Mouse (Mus musculus): ENCODE data around the gene Gm28051. TPM values are rescaled to one million over a fixed set of nuclear protein-coding genes. Genes with fewer than 3 reads are reported as not detected.

The Gm28051 gene
- polyA plus RNA-seq, 1 experiment from 2014 or later: not detected

DNA sequence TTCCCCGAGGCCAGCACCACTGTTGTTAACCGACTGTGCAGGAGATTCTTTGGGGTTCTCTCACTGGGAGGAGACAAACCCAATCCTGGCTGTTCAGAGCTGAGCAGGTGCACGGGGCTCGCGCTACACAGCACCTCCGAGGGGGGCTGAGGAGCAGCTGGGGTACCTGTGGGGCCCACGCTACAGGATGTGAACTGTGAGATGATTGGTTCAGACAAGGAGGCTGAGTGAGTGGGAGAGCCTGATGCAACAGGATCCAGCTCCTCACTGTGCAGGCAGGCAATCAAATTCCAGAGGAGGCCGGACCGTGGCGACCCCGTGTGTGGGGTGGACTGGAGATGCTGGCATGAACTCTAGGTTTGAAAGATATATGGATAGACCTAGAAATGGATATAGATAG lies 35.1 kb downstream of the Gm28051 start:
- Histone ChIP-seq H3K4me3 (replicated peaks) (no peak overlapping the region), H3K27ac (no peak overlapping the region), H3K4me2 (no peak overlapping the region), H3K9ac (replicated peaks) (no peak overlapping the region), H3K4me1 (replicated peaks) (peaks cover 9% of the 10 kb centered on the region), H3K9me3 (no peaks in the 10 kb centered on the region), H3K27me3 (no peaks in the 10 kb centered on the region), H3K36me3 (no peaks in the 10 kb centered on the region)
- 0 out of 2 replicates have a peak, but pooled peaks have one; percentile 24 for ATAC-seq (ENCODE audit: insufficient number of reproducible peaks, insufficient read depth, low FRiP score, low TSS enrichment, low read depth)
- 58% methylated on average over 11 of the region's 11 CpGs for WGBS

DNA sequence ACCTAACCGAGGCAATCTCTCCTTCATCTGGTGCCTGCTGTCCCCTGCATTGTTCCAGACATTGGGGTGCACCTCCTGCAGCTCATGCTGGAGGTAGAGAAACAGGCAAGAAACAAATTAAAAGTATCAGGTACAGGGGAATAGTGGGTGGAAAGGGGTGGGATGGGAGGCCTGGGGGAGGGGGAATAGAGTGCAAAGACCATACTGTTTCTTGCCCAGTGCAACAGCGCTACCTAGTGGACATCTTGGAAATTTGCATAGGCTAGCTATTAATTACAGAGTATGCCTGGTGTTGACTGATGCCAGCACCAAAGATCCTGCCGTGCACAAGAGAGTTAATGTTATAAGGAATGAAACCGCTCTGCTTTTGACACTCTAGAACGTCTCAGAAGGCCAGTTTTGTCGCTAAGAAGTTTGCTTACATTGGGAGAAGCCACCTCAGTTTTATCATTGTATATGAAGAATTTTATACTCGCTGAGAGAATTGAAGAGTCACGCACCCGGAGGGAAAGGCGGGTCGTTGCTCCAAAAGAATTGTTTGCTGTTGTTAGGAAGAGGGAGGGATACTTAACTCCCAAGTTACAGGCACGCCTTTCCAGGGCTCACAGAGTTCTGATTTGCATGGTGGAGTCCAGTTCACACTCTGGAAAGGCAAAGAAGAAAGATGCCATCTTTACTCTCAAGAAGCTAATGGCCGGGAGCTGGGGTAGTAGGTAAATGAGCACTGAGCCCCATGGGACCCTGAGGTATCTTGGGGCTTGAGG lies 37.8 kb downstream of the Gm28051 start:
- 31% methylated on average over 13 of the region's 13 CpGs for WGBS
- no peaks in the 10 kb centered on the region for H3K27me3 ChIP-seq
- ATAC-seq (ENCODE audit: insufficient number of reproducible peaks, insufficient read depth, low FRiP score, low TSS enrichment, low read depth): peak; percentile 50; the same call in 1 of the 2 replicates
- H3K9ac ChIP-seq (replicated peaks): no peak overlapping the region
- H3K36me3 ChIP-seq: no peaks in the 10 kb centered on the region
- H3K4me3 ChIP-seq (replicated peaks): no peak overlapping the region
- H3K4me2 ChIP-seq: peak overlapping the region; percentile 39
- H3K9me3 ChIP-seq: no peaks in the 10 kb centered on the region
- peaks cover 9% of the 10 kb centered on the region for H3K4me1 ChIP-seq (replicated peaks)
- no peak overlapping the region for H3K27ac ChIP-seq

DNA sequence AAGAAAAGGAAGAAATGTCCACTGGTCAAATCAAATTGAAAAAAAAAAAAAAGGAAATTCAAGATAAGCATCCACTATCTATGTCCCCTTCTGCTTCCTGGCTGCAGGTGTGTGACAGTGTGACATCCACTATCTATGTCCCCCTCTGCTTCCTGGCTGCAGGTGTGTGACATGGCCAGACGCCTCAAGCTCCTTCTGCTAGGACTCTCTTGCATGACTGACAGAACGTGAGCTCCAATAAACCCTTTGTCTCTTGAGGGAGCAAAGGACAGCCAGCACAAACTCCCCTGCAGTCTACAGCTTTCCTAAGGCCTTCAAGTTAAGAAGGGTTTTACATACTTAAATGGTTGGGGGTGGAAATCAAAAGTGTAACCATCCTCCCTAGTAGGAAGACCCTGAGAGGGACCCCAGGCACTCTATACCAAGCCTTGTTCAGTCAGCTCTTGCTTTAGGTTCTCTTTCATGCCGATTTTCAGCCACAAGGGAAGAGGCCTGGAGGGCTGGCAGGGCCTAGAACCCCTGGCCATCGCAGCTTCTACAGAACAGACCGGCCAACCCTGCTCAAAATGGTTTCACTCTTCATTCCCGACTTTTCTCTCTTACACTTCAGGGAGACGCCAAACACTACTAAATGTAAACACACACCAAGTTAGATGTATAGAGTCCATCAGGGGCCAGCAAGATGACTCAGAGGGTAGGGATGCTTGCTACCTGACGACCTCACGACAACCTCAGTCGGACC lies 42.7 kb downstream of the Gm28051 start:
- no peaks in the 10 kb centered on the region for H3K27me3 ChIP-seq
- ATAC-seq (ENCODE audit: insufficient number of reproducible peaks, insufficient read depth, low FRiP score, low TSS enrichment, low read depth): no peak
- no peak overlapping the region for H3K9ac ChIP-seq (replicated peaks)
- 84% methylated on average over 10 of the region's 10 CpGs for WGBS
- no peaks in the 10 kb centered on the region for H3K36me3 ChIP-seq
- H3K9me3 ChIP-seq: no peaks in the 10 kb centered on the region
- H3K4me1 ChIP-seq (replicated peaks): peaks cover 35% of the 10 kb centered on the region
- H3K27ac ChIP-seq: no peak overlapping the region
- H3K4me3 ChIP-seq (replicated peaks): no peak overlapping the region
- H3K4me2 ChIP-seq: no peak overlapping the region

DNA sequence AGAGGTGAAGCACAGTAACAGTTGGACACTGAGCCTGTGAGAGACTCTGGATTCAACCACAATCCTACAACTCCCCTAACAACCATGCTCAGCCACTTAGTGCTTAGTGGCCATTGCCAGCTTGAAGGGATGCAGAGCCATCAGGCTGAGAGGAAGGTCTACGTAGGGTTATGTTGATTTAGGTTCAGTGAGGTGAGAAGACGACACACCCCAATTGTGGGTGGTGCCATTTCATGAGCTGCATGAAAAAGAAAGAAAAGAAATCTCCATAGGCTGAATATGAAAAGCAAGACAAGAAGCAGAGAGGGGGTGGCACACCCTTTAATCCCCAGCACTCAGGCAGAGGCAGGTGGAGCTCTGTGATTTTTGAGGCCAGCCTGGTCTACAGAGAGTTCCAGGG lies 43.4 kb downstream of the Gm28051 start:
- Histone ChIP-seq H3K4me3 (replicated peaks) (no peak overlapping the region), H3K4me1 (replicated peaks) (peaks cover 31% of the 10 kb centered on the region), H3K4me2 (no peak overlapping the region), H3K9ac (replicated peaks) (no peak overlapping the region), H3K9me3 (no peaks in the 10 kb centered on the region), H3K36me3 (no peaks in the 10 kb centered on the region), H3K27me3 (no peaks in the 10 kb centered on the region), H3K27ac (no peak overlapping the region)
- ATAC-seq (ENCODE audit: insufficient number of reproducible peaks, insufficient read depth, low FRiP score, low TSS enrichment, low read depth): no peak
- WGBS: 75% methylated on average over 2 of the region's 2 CpGs

DNA sequence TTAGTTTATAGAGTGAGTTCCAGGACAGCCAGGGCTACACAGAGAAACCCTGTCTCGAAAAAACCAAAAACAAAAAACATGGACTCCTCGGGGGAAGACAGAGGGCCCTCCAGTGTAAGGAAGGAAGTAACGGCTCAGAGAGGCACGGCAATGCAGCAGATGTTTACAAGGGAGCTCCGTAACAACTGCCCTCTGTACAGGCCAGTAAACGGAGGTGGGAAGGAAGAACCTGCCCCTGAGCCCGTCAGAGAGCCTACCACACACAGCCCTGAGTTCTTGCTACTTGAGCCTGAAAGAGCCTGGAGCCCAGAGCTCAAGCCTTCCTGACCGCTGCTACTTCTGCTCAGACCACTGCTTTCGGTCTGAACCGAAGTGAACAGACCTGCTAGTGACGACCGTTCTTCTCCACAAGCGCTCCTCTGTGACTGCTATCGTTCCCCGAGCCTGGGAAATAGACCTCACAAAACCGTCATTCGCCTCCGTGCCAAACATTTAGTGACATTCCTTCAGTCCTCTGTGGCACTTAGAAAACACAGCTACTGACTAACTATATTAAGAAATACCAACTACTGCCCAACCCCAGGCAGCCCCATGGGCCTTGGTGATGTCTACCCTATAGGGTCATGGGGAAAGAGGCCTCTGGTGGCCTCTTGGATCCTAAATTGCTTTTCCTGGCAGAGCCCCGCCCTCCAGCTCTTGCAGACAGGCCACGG lies 44.3 kb downstream of the Gm28051 start:
- Histone ChIP-seq H3K4me3 (replicated peaks) (no peak overlapping the region), H3K36me3 (no peaks in the 10 kb centered on the region), H3K27ac (0 out of 2 replicates have a peak overlapping the region, but pooled peaks have one; percentile 0), H3K27me3 (no peaks in the 10 kb centered on the region), H3K9ac (replicated peaks) (no peak overlapping the region), H3K4me1 (replicated peaks) (peaks cover 30% of the 10 kb centered on the region), H3K4me2 (peak overlapping the region; percentile 11; the same call in 1 of the 2 replicates), H3K9me3 (no peaks in the 10 kb centered on the region)
- no peak for ATAC-seq (ENCODE audit: insufficient number of reproducible peaks, insufficient read depth, low FRiP score, low TSS enrichment, low read depth)
- WGBS: 56% methylated on average over 20 of the region's 20 CpGs

DNA sequence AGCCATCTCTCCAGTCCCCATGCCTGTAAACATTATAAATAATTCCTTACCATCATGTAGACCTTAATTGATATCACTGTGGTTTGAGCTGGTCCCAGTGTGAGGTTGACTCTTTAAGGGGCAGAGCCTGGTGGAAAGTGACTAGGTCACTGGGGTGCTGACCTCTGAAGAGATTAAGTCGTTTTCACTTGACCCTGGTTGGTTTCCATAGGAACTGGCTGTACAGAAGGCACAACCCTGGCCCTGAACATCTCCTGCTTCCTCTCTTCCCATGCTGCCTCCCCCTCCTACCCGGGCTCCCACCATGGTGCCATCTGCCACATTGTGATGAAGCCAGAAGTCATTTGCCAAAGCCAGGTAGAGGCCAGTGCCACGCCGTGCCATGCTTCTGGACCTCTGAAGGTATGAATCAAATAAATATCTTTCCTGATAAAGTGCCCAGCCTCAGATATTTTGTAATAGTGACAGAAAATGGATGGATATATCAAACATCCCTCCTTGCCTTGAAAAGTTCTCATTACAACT lies 46.7 kb downstream of the Gm28051 start:
- Histone ChIP-seq H3K4me2 (no peak overlapping the region), H3K27ac (no peak overlapping the region), H3K9me3 (no peaks in the 10 kb centered on the region), H3K4me1 (replicated peaks) (peaks cover 30% of the 10 kb centered on the region), H3K27me3 (no peaks in the 10 kb centered on the region; the same call in 1 of the 2 replicates), H3K4me3 (replicated peaks) (no peak overlapping the region), H3K36me3 (no peaks in the 10 kb centered on the region), H3K9ac (replicated peaks) (no peak overlapping the region)
- no peak for ATAC-seq (ENCODE audit: insufficient number of reproducible peaks, insufficient read depth, low FRiP score, low TSS enrichment, low read depth)
- 51% methylated on average over 4 of the region's 4 CpGs for WGBS

DNA sequence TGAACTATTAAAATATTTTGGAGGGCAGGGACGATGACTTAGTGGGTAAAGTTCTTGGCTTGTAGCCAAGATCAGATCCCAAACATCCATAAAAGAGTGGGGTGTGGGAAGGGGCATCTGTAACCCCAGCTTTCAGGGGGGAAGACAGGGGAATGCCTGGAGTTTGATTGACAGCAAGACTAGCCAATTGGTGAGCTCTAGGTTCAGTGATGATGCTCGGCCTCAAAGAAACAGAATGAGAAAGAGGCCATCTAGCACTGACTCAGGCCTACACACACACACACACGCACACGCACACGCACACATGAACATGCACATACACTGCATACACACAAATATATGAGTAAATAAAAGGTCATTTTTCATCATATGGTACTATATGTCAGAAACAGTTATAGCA lies 47.7 kb downstream of the Gm28051 start:
- no peak for ATAC-seq (ENCODE audit: insufficient number of reproducible peaks, insufficient read depth, low FRiP score, low TSS enrichment, low read depth)

DNA sequence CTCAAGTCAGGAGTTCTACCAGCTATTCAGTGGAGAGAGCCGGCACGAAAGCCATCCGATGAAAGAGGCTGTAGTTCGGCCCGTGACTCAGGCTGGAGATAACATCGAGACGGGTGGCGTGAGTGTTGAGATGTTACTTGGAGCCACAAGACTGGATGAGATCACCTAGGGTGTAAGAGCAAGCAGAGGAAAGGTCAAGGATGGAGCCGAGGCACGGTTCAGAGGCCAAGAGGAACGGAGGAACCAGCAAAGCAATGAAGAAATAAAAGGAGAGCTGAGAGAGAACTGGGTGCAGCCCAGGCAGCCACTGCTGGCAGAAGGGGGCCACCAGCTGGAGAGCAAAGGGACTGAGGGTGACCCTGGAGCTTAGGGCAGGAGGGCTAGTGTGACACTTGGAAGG lies 49.3 kb downstream of the Gm28051 start:
- H3K27ac ChIP-seq: no peak overlapping the region
- H3K36me3 ChIP-seq: no peaks in the 10 kb centered on the region
- 81% methylated on average over 11 of the region's 11 CpGs for WGBS
- no peak for ATAC-seq (ENCODE audit: insufficient number of reproducible peaks, insufficient read depth, low FRiP score, low TSS enrichment, low read depth)
- no peak overlapping the region for H3K4me3 ChIP-seq (replicated peaks)
- peaks cover 40% of the 10 kb centered on the region for H3K4me1 ChIP-seq (replicated peaks)
- no peak overlapping the region for H3K4me2 ChIP-seq
- H3K9me3 ChIP-seq: no peaks in the 10 kb centered on the region
- H3K27me3 ChIP-seq: peaks cover 8% of the 10 kb centered on the region
- H3K9ac ChIP-seq (replicated peaks): no peak overlapping the region

More for the DNA sequence above, 47.7 kb downstream of the Gm28051 start:
- H3K27me3 ChIP-seq: no peaks in the 10 kb centered on the region; the same call in 1 of the 2 replicates
- no peak overlapping the region for H3K9ac ChIP-seq (replicated peaks)
- H3K4me1 ChIP-seq (replicated peaks): peaks cover 37% of the 10 kb centered on the region
- no peaks in the 10 kb centered on the region for H3K9me3 ChIP-seq
- no peaks in the 10 kb centered on the region for H3K36me3 ChIP-seq
- WGBS: 77% methylated on average over 5 of the region's 5 CpGs
- H3K4me2 ChIP-seq: no peak overlapping the region
- no peak overlapping the region for H3K27ac ChIP-seq
- H3K4me3 ChIP-seq (replicated peaks): no peak overlapping the region

DNA sequence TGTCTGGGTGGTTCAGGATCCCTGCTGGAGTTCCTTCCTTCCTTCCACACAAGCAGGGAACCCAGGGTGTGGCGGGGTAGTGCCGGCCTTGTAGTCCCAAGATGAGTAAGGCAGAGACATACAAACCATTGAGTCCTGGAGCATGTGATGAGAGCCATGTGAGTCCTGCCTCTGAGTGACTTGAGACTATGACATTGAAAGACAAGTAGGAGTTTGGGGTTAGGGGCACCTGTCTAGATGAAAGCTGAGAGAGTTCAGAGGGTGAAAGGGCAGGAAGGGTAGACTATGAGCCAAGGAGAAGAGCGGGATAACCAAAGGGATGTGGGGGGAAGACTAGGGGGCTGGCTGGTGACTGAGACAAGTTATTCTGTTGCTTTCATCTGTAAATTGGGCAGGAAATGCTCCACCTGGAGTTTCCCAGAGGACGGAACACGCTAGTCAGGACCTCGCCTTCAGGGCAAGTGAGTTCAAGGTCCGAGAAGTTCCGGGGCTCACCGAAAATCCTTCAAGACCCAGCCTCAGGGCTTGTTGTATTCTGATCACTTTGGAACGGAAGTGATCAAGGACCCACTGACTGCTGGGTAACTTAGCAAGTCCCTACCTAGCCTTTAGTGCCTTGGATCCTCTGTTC lies 50.6 kb downstream of the Gm28051 start:
- Histone ChIP-seq H3K36me3 (no peaks in the 10 kb centered on the region), H3K27me3 (peaks cover 9% of the 10 kb centered on the region), H3K9ac (replicated peaks) (no peak overlapping the region), H3K4me2 (no peak overlapping the region), H3K4me1 (replicated peaks) (peaks cover 45% of the 10 kb centered on the region), H3K27ac (no peak overlapping the region), H3K4me3 (replicated peaks) (no peak overlapping the region), H3K9me3 (no peaks in the 10 kb centered on the region)
- WGBS: 79% methylated on average over 10 of the region's 10 CpGs
- ATAC-seq (ENCODE audit: insufficient number of reproducible peaks, insufficient read depth, low FRiP score, low TSS enrichment, low read depth): no peak

DNA sequence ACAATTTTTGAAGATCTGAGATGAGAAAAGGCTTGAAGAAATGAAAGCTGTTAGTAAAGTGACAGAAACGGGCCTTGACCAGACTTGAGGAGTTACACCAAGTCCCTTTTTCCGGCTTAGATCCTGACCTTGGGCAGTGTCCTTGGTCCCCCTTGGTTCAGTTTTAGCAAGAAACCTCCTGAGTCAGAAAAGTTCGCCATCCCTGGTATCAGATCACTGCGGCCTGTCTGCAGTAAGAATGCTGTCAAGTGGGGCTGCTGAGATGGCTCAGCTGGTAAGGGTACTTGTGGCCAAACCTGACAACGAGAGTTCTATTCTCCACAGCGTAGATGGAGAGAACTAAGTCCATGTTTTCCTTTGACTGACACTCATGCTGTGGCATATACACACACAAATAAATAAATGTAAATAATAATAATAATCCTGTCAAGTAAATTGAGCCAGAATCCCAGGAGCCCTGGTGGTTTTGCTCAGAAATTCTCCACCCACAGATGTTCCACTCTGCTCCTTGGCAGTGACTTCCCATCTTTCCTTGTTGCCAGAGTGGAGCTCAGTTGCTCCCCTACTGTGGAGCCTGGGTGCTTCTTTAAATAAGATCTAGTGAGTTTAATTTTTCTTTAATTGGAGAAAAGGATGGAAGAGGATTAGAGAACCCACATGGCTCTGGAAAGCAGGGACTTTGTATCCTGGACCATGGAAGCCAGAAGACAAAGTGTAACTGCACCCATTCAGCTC lies 51.5 kb downstream of the Gm28051 start:
- ATAC-seq (ENCODE audit: insufficient number of reproducible peaks, insufficient read depth, low FRiP score, low TSS enrichment, low read depth): no peak
- 83% methylated on average over 6 of the region's 6 CpGs for WGBS
- H3K9ac ChIP-seq (replicated peaks): no peak overlapping the region

More for the DNA sequence above, 51.5 kb downstream of the Gm28051 start:
- Histone ChIP-seq H3K9me3 (no peaks in the 10 kb centered on the region), H3K27ac (no peak overlapping the region), H3K4me2 (peak overlapping the region; percentile 95), H3K36me3 (no peaks in the 10 kb centered on the region), H3K4me3 (replicated peaks) (no peak overlapping the region), H3K27me3 (peaks cover 9% of the 10 kb centered on the region), H3K4me1 (replicated peaks) (peaks cover 45% of the 10 kb centered on the region)

Data from limb, embryonic 12.5 days (tissue).